Mouse (Mus musculus): Measurements from ENCODE around the gene Gpr137c.

Gpr137c gene

DNA sequence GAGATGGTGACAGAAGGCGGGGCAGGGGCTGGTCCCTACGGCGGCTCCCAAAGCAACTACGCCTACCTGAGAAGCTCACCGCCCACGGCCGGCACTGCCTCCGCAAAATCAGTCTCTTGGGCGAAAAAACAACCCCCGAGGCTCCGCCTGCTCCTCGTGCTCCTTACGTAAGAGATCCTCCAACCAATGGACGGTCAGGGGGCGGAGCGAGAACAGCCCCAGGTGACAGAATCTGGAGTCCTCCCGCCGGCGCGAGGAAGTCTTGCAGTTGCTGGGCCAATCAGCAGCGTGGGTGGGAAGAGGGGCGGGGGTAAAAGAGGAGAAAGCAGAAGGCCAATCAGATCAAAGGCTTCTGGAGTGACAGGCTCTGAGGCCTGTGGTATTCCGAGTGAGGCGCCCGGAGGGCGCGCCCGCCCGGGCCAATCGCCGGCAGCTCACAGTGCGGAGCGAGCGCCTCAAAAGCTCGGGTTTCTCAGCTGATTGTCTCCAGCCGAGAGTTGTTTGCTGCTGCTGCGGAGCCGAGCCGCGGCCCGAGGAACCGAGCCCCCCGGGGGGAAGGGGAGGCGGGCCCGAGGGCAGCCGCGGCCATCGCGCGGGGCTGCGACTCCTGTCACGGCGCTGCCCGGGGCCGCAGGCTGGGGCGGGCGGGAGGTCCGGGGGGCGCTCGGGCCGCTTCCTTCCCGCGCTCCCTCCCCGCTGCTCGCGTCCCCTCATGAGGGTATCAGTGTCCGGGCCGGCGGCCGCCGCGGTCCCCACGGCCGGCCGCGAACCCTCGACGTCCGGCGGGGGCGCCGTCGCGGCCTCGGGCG lies at the start of gene Gpr137c:
Gene Gpr137c (plus strand): TSS at position 437 of the 809 bp plus-strand sequence.
- peak; percentile 99 for DNase-seq (ENCODE audit: low spot score in 2 of 2)

DNA sequence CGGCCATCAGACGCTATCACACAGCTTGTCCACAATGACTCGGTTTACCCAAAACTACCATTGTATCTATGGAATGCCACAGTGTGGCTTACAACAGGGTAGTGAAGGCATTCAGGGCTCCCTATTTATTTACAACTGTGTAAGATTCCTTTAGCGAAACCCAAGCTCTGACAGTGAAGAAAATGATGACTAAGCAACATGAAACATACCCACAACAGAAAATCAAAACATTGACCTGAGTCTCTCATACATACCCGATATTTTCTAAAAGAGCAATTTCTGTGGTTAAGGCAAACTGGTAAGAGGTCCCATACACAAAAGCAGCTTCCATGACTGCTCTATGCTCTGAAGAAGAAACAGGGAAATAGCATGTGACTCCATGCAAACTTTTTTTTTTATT lies 47.3 kb upstream of the Gpr137c start:
- DNase-seq (ENCODE audit: low spot score in 2 of 2), result no peak

- no peak for DNase-seq (ENCODE audit: low spot score in 2 of 2)
Observed at GRCm38 (mm10) chr14:45175012-45175740, 44.3 kb upstream of the Gpr137c start.

- no peak for DNase-seq (ENCODE audit: low spot score in 2 of 2)
Observed at GRCm38 (mm10) chr14:45179186-45179585, 40.3 kb upstream of the Gpr137c start.

- DNase-seq (ENCODE audit: low spot score in 2 of 2), result no peak
Observed at GRCm38 (mm10) chr14:45179606-45180005, 39.9 kb upstream of the Gpr137c start.

- no peak for DNase-seq (ENCODE audit: low spot score in 2 of 2)
Observed at GRCm38 (mm10) chr14:45181611-45182010, 37.9 kb upstream of the Gpr137c start.

GRCm38 (mm10) chr14:45190999-45191398 lies 28.5 kb upstream of the Gpr137c start:
- DNase-seq (ENCODE audit: low spot score in 2 of 2), result no peak

- DNase-seq (ENCODE audit: low spot score in 2 of 2), result no peak
Observed at GRCm38 (mm10) chr14:45200607-45201006, 18.9 kb upstream of the Gpr137c start.

DNA sequence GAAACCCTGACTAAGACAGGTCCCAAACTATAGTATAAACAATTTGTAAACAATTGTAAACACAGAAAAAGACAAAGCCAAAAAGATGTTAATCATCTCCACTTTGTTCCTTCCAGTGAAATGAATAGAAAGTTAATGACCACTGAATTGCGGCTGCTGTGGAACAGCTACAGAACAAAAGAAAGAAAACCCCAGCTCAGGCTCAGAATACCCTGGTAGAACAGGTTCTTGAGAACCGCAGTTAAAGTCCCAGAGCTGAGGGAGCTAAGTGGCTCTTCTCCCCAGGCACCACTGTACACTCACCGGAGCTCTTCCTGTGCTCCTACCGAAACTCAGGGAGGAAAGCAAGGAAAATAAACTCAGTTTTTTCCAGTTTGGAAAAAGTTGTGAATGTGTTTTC lies 8.8 kb upstream of the Gpr137c start:
- DNase-seq (ENCODE audit: low spot score in 2 of 2), result no peak

DNA sequence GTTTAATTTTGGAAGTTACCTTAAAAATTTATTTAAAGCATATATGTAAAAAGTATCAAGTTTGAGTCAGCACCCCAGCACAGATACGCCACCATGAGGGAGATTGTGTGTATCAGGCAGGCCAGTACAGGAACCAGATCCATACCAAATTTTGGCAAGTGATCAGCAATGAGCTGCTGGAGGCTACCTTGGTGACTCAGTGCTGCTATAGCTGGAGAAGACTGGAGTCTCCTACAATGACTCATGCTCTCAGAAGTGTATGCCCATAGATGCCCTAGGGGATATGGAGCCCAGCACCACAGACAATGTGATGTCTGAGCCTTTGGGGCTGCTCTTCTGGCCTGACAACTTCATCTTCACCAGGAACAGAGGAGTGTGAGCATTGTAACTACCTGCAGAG lies 8.1 kb upstream of the Gpr137c start:
- no peak for DNase-seq (ENCODE audit: low spot score in 2 of 2)

DNA sequence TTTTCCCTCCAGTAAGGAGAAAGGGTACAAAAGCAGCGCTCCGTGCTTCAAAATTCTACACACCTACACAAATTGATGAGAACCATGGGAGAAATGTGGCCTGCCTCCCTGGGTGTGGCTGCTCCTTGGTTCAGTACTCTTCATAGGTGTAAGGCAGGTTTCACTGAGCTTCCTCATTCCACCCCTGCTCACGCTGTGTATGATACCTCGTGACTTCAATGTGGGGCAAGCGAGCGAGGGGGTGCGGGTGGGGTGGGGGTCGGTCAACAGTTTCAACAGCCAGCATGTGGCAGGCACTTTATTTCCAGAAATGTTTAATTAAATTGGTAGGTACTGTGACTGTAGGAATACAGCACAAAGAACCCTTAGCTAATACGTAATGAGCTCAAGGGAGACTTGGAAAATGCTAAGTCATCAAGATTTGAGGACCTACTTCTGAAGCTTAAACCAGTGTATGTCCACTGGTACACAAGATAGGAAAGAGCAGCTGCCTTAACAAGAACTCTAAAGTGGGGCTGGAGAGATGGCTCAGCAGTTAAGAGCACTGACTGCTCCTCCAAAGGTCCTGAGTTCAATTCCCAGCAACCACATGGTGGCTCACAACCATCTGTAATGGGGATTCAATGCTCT lies 2.7 kb upstream of the Gpr137c start:
- no peak for DNase-seq (ENCODE audit: low spot score in 2 of 2)

DNA sequence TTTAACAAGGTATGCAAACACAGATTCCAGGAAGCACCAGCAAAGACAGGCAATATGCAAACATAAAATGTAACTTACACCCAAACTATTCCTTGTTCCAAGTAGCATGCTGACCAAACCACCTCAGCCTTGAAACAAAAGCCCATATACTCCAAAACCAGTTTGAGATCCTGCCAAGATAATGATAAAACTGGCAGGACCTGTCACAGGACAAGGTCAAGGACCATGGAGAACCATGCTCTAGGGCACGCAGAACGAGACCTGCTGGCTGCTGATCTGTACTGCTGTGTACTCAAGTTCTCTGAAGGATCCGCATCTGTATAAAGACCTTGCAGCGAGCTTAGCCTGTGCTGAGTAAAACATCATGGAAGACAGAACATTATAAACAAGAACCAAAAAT lies 1.8 kb upstream of the Gpr137c start:
- no peak for DNase-seq (ENCODE audit: low spot score in 2 of 2)

DNA sequence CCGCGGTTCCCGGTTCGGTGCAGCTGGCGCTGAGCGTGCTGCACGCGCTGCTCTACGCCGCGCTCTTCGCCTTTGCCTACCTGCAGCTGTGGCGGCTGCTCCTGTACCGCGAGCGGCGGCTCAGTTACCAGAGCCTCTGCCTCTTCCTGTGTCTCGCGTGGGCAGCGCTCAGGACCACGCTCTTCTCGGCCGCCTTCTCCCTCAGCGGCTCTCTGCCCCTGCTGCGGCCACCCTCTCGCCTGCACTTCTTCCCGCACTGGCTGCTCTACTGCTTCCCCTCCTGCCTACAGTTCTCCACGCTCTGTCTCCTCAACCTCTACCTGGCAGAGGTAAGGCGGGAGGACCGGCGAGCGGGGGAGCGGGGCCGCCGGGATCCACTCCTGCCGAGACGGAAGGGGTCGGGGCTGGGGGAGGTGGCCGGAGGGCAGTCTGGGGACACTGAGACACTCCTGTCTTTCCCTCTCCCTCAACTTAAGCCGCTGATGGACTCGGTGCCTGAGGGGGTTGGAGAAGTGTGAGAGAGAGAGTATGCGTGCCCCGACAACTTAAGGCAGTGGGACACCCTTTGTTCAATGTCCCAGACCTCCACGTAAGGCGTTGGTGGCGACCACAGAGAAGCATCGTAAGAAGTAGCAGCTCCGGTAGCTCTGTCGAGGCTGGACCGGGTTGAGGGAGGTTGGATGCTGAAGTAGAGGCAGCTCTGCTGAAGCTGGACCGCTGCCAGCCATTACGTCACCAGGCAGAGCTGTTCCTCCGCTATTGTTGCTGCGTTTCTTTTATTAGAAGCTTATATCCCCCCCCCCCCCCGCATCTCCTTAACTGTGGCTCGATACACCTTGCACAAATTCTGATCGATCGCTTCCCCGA lies 806 bp downstream of the Gpr137c start, which contains the start of gene Txndc16:
Gene Txndc16 (minus strand): TSS at position 239 of the 867 bp plus-strand sequence.
- peak; percentile 65 to 75 for DNase-seq (ENCODE audit: low spot score in 2 of 2)

GRCm38 (mm10) chr14:45220957-45221630 lies 1.6 kb downstream of the Gpr137c start:
- DNase-seq (ENCODE audit: low spot score in 2 of 2), result no peak

GRCm38 (mm10) chr14:45239042-45239441 lies 19.5 kb downstream of the Gpr137c start:
- no peak for DNase-seq (ENCODE audit: low spot score in 2 of 2)

- DNase-seq (ENCODE audit: low spot score in 2 of 2), result no peak
Observed at GRCm38 (mm10) chr14:45241613-45242012, 22.1 kb downstream of the Gpr137c start.

GRCm38 (mm10) chr14:45251548-45252076 lies 32.1 kb downstream of the Gpr137c start:
- DNase-seq (ENCODE audit: low spot score in 2 of 2), result no peak

- DNase-seq (ENCODE audit: low spot score in 2 of 2), result no peak
Observed at GRCm38 (mm10) chr14:45263831-45264592, 44.5 kb downstream of the Gpr137c start.

DNA sequence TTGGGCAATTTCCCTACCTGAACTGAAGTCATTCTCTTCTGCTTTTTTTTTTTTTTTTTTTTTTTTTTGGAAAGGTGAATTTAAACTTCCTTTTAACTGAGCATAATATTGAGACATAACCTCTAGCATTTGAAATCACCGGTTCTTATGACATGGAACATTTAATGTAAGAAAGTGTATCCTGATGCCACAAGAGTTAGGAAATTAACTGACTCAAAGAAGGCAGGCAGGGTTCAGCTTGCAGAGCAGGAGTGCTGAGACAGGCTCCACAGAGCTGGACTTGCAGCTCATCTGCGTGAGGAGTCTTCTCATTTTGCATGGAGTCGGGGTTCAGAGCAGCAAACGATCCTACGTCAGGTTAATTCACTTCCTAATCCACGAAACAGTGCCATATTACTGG lies 56.3 kb downstream of the Gpr137c start:
- DNase-seq (ENCODE audit: low spot score in 2 of 2), result no peak

- no peak for DNase-seq (ENCODE audit: low spot score in 2 of 2)
Observed at GRCm38 (mm10) chr14:45282066-45282465, 62.5 kb downstream of the Gpr137c start.

Data from heart, adult 9 months (tissue).